Comparison of ENCODE assay signal across 13 mouse cellular contexts in genomic region chr3:102180746-102181145, GRCm38 (mm10). TPM values are rescaled to one million over a fixed set of nuclear protein-coding genes. Genes with fewer than 3 reads are reported as not detected.
DNase-seq lines count a peak whose midpoint lies in the region; ATAC-seq and TF ChIP-seq lines count a peak whose summit lies in the region.
"Had no signal": no experiment of that assay in that cellular context is flagged by ENCODE, and none has a peak within 500 bp of the region (broad histone marks: within the 10 kb centered on the region; RNA-seq: fewer than 3 reads in every experiment).

No protein-coding gene starts in this region.

- ATAC-seq in stomach, embryonic 14.5 days (ENCODE audit: insufficient number of reproducible peaks, insufficient read depth, low FRiP score, low read depth): 0 out of 2 replicates have a peak, but pooled peaks have one; percentile 23
- ATAC-seq in stomach, postnatal 0 days (ENCODE audit: low FRiP score, low TSS enrichment): no peak
- no peak for ATAC-seq in heart, embryonic 11.5 days (replicated peaks; ENCODE audit: insufficient number of reproducible peaks, low FRiP score, low TSS enrichment)
- ATAC-seq in granulocyte monocyte progenitor cell, adult 5-6 weeks (replicated peaks; ENCODE audit: poor library complexity, severe bottlenecking): no peak
- ATAC-seq: CD4-positive, CD25-positive, alpha-beta regulatory T cell, adult 4 months had no signal

- no peaks in the 10 kb centered on the region for H3K9me3 ChIP-seq in stomach, embryonic 14.5 days (ENCODE audit: control insufficient read depth, low read depth, low read length)
- H3K9me3 ChIP-seq in stomach, postnatal 0 days (ENCODE audit: control insufficient read depth, low read length): no peaks in the 10 kb centered on the region
- H3K9me3 ChIP-seq in heart, embryonic 11.5 days (replicated peaks; ENCODE audit: control insufficient read depth, low read length): no peaks in the 10 kb centered on the region
- H3K9me3 ChIP-seq: embryonic facial prominence, embryonic 12.5 days had no signal

- no peak overlapping the region for H3K27ac ChIP-seq in stomach, embryonic 14.5 days (ENCODE audit: low read length)
- H3K27ac ChIP-seq in stomach, postnatal 0 days (replicated peaks): no peak overlapping the region
- H3K27ac ChIP-seq in heart, embryonic 11.5 days (ENCODE audit: low read depth, low read length): 0 out of 2 replicates have a peak overlapping the region, but pooled peaks have one; percentile 32
- H3K27ac ChIP-seq: embryonic facial prominence, embryonic 12.5 days had no signal

- no peaks in the 10 kb centered on the region for H3K4me1 ChIP-seq in stomach, embryonic 14.5 days (ENCODE audit: control insufficient read depth, insufficient read depth, low read length)
- H3K4me1 ChIP-seq in stomach, postnatal 0 days (replicated peaks; ENCODE audit: control insufficient read depth, insufficient read depth): no peaks in the 10 kb centered on the region
- H3K4me1 ChIP-seq in heart, embryonic 11.5 days (ENCODE audit: control insufficient read depth, insufficient read depth, low read length): peaks cover 12% of the 10 kb centered on the region

- no peak overlapping the region for H3K4me3 ChIP-seq in stomach, embryonic 14.5 days (ENCODE audit: low read depth, low read length)
- no peak overlapping the region for H3K4me3 ChIP-seq in stomach, postnatal 0 days (ENCODE audit: low read depth, low read length)
- H3K4me3 ChIP-seq in heart, embryonic 11.5 days (ENCODE audit: low read depth, low read length): no peak overlapping the region
- H3K4me3 ChIP-seq: embryonic facial prominence, embryonic 12.5 days had no signal

- no peak for TF ChIP-seq EP300 in stomach, postnatal 0 days (optimal IDR thresholded peaks at IDR 0.05)

- no peak overlapping the region for H3K9ac ChIP-seq in stomach, embryonic 14.5 days (replicated peaks; ENCODE audit: low read depth, low read length)
- no peak overlapping the region for H3K9ac ChIP-seq in stomach, postnatal 0 days (ENCODE audit: low read length)
- H3K9ac ChIP-seq in heart, embryonic 11.5 days (ENCODE audit: low read depth, low read length): no peak overlapping the region
- H3K9ac ChIP-seq: embryonic facial prominence, embryonic 12.5 days had no signal

- 73% methylated on average over 7 of the region's 7 CpGs for WGBS in stomach, embryonic 14.5 days
- WGBS in stomach, postnatal 0 days: 55% methylated on average over 7 of the region's 7 CpGs
- WGBS in heart, embryonic 11.5 days (ENCODE audit: insufficient replicate concordance): 56% methylated on average over 7 of the region's 7 CpGs

- no peak for TF ChIP-seq CTCF in stomach, postnatal 0 days (IDR thresholded peaks at IDR 0.05; ENCODE audit: low read depth)

- peaks cover 10% of the 10 kb centered on the region for H3K36me3 ChIP-seq in stomach, embryonic 14.5 days (ENCODE audit: control insufficient read depth, insufficient read depth, low read length)
- H3K36me3 ChIP-seq in stomach, postnatal 0 days (ENCODE audit: control insufficient read depth, insufficient read depth, low read length): 0 out of 2 replicates have a peak, but pooled peaks cover 5% of the 10 kb centered on the region
- H3K36me3 ChIP-seq in heart, embryonic 11.5 days (ENCODE audit: control insufficient read depth, insufficient read depth, low read length): peaks cover 14% of the 10 kb centered on the region

- H3K4me2 ChIP-seq in stomach, embryonic 14.5 days (replicated peaks; ENCODE audit: low read depth, low read length): no peak overlapping the region
- no peak overlapping the region for H3K4me2 ChIP-seq in stomach, postnatal 0 days (replicated peaks; ENCODE audit: low read depth)
- H3K4me2 ChIP-seq in heart, embryonic 11.5 days: no peak overlapping the region
- H3K4me2 ChIP-seq: embryonic facial prominence, embryonic 12.5 days had no signal

- no peaks in the 10 kb centered on the region for H3K27me3 ChIP-seq in stomach, embryonic 14.5 days (ENCODE audit: control insufficient read depth, insufficient read depth, low read length)
- no peaks in the 10 kb centered on the region for H3K27me3 ChIP-seq in stomach, postnatal 0 days (ENCODE audit: control insufficient read depth, insufficient read depth, low read length)
- H3K27me3 ChIP-seq in heart, embryonic 11.5 days (ENCODE audit: control insufficient read depth, insufficient read depth, low read length): no peaks in the 10 kb centered on the region
- H3K27me3 ChIP-seq: embryonic facial prominence, embryonic 12.5 days had no signal

- intact Hi-C loops in heart, postnatal 25 days (cut with DNase I): no loop called here

- peak; percentile 96 for DNase-seq in heart, adult 11 months
- no peak for DNase-seq in heart, postnatal 25 days (ENCODE audit: low spot score)
- DNase-seq in stomach, postnatal 0 days (ENCODE audit: low spot score): no peak
- no peak for DNase-seq in right cerebral cortex, postnatal 36 days (ENCODE audit: low spot score in 2 of 2)
- DNase-seq in gastrocnemius, adult 8-10 months (ENCODE audit: low spot score in 2 of 2): no peak
- DNase-seq: kidney, adult 9 months; lung, postnatal 10 days; right cerebral cortex, adult 18-20 months had no signal

RNA-seq across cellular contexts. Expression of gene Vangl1, which starts 23.7 kb away (rescaled TPM):
- 10 to 100 TPM; 11.3 to 12.9 TPM for total RNA-seq in heart, postnatal 25 days (2021)
- polyA plus RNA-seq in stomach, embryonic 14.5 days (2014; fragmentation: Nextera tagmentation; extraction: Ambion mirVana): 29.5 and 30.2 TPM in 2 replicates
- 14.1 and 15.3 TPM in 2 replicates for polyA plus RNA-seq in stomach, postnatal 0 days (2015; fragmentation: Nextera tagmentation; extraction: Ambion mirVana)
- 29.4 and 31.6 TPM in 2 replicates for polyA plus RNA-seq in heart, embryonic 11.5 days (2014; fragmentation: Nextera tagmentation; extraction: Ambion mirVana)
- total RNA-seq in granulocyte monocyte progenitor cell, adult 5-6 weeks (2014; fragmentation: Nextera tagmentation): 1.5 TPM in 1 of 2 replicates, not detected in the other
- total RNA-seq in granulocyte monocyte progenitor cell, adult 5-6 weeks (2017): 1.0 and 4.4 TPM in 2 replicates
- 1 to 10 TPM in 3 of 4 experiments, under 1 TPM in 1; 0.70 to 2.0 (median 1.2) TPM for total RNA-seq in gastrocnemius, adult 8-10 months (2022)
